Mouse (Mus musculus): ENCODE measurements around the gene Adgrg5.

The Adgrg5 gene

DNA sequence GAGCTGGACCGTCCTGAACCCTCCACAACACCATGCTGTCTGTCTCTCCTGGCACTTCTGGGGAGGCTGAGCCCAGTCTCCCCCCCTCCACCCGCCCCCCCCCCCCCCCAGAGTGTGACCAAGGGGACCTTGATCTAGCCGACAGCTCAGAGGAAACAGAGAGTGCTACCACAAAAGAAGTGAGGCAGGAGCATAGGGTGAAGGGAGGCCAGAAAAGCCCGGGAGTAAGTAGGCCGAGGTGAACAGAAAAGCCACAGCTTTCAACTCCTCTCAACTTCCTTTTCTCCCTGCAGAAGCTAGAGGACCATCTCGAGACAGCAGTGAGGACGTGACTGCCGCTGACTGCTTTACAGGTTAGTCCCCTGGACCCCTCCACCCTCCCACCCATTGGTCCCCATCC, at the start of gene Adgrg5:
TSS of gene Adgrg5 (plus strand) at position 290 of the 400 bp plus-strand sequence.
- no peak for DNase-seq (ENCODE audit: extremely low read depth, insufficient read length, low spot score)

- DNase-seq (ENCODE audit: extremely low read depth, insufficient read length, low spot score), result peak; percentile 52
These were observed 49.1 kb upstream of the Adgrg5 start for GRCm38 (mm10) chr8:94874358-94874757.

DNA sequence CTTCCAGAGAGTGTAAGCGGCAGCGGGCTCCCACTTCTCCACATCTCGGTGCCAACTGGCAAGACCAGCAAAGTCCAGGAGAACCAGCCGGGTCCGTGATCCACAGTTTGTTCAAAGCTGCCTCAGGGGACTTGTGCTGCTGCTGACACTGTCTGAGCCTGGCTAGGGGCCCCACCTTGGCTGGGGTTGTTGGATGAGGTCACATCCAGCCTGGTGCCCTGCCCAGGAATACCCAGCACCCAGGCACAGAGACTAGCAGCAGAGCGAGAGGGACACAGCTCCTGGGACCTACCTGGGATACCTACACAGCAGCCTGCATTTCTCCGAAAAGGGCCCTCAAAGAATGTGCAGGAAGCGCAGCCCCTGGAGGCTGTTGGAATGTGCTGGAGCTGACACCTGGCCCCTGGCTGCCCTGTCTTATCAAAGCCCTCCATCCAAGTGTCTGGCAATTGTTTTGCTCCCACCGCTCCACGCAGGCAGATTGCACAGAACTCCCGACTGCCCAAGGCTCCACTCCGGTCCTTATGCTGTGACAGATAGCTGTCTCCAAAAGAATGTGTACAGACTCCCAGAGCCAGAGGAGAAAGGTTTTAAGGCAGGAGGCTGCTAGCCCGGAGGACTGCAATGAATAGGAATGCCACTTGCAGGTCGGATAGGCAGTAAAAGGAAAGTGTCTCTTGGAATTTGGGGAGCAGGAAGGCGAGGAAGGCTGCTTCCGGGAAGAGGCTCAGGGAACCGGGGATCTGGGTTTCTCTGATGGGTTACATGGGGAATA, 48.2 kb upstream of the Adgrg5 start:
- DNase-seq (ENCODE audit: extremely low read depth, insufficient read length, low spot score), result peak; percentile 59

- no peak for DNase-seq (ENCODE audit: extremely low read depth, insufficient read length, low spot score)
These were observed 47.7 kb upstream of the Adgrg5 start for GRCm38 (mm10) chr8:94875871-94876150.

DNA sequence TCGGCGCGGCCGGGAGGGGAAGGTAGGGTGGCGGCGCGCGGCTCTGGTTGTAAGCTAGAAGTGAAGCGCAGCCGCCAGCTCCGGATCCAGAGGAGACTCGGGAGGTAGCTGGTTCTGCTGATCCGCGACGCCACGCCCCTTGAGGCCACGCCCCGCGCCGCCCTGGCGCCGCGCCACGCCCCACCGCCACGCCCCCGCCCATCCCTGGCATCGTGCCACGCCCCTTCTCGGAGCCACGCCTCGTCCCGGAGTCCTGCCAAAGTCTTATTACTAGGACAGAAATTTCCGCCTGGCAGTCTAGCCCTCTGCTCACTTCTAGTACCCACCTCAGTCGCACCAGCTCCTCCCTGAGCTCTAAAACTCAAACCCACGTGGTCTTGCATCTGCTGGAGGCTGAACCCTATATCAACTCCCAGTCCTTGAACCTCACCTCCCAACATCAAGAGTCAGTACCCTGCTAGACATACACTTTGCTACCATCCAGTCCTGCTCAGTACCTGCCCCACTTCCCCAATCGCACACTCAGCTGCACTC, 47.2 kb upstream of the Adgrg5 start, which contains the start of gene Dok4:
TSS of gene Dok4 (minus strand) at position 134 of the 534 bp plus-strand sequence.
- peak; percentile 92 for DNase-seq (ENCODE audit: extremely low read depth, insufficient read length, low spot score)

GRCm38 (mm10) chr8:94876820-94877219, 46.7 kb upstream of the Adgrg5 start:
- DNase-seq (ENCODE audit: extremely low read depth, insufficient read length, low spot score), result no peak

DNA sequence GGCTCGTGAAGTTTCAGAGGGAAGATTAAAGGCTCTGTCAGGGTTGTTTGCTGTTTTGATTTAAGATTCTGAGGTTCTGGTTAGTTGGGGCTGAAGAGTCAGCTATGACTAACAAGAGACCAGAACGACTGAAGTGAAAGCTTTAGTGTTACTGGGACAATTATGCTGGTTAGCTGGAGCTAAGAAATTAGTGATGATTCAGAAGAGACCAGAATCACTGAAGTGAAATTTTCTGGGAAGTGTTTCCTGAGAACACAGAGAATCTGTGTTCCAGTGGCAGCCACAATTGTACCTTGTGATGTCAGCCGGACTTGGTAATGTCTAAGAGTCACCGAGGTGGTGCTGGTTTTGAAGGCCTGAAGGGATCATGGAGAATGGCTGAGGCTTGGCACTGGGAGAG, 42.8 kb upstream of the Adgrg5 start:
- DNase-seq (ENCODE audit: extremely low read depth, insufficient read length, low spot score), result no peak

- no peak for DNase-seq (ENCODE audit: extremely low read depth, insufficient read length, low spot score)
These were observed 35.0 kb upstream of the Adgrg5 start for GRCm38 (mm10) chr8:94888383-94889036.

DNA sequence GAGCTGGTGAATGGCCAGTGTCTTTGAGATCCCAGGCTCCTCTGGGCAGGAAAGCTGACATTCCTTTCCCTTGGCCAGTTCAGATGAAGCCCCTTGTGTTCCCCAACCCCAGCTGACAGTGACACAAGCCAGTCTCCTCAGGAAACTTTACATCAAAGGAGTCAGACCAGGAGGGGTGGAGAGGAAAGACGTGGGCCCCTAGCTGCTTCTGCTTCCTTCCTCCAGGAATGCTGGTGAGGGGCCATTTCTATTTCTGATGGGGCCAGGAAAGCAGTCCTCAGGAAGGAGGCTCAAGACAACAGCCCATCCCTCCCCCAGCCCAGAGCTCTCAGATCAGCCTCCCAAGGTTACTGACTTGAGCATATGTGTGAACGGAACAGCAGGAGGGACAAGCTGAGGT, 30.6 kb upstream of the Adgrg5 start:
- DNase-seq (ENCODE audit: extremely low read depth, insufficient read length, low spot score), result no peak

GRCm38 (mm10) chr8:94899262-94899661, 24.2 kb upstream of the Adgrg5 start:
- DNase-seq (ENCODE audit: extremely low read depth, insufficient read length, low spot score), result no peak

- DNase-seq (ENCODE audit: extremely low read depth, insufficient read length, low spot score), result no peak
These were observed 22.9 kb upstream of the Adgrg5 start for GRCm38 (mm10) chr8:94900617-94901016.

GRCm38 (mm10) chr8:94901031-94901430, 22.5 kb upstream of the Adgrg5 start:
- DNase-seq (ENCODE audit: extremely low read depth, insufficient read length, low spot score), result no peak

- DNase-seq (ENCODE audit: extremely low read depth, insufficient read length, low spot score), result no peak
These were observed 19.8 kb upstream of the Adgrg5 start for GRCm38 (mm10) chr8:94903709-94904108.

DNA sequence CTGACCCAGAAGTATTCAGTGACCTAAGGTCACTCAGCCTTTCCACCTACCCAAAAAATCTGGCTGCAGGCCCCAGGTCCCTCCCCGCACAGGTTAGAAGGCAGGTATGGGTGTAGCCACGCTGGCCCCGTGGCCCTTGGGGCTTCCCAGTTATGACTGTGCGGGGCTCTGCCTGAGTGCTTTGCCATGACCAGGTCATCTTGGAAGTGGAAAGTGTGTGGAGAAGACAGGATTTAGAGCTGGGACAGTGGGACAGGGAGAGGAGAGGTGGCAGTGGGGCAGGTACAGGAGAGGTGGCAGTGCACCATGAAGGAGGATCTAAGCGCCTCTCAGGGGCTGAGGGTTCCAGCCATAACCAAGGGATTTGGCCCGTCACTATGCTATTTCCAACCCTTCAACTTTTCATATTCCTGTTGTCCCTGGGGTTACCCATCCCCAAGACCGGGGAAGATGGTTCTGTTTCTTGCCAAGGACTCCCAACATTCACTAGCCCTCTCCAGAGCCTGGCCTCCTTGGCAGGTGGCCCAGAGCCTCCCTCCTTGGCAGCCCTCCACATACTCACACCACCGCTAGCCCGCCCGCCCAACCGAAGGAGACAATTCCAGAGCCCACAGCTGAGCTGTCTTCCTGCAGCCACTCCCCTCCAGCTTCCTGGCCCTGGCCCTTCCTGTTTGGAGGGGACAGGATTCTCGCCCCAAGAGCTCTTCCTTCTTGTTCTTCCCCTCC, 18.9 kb upstream of the Adgrg5 start:
- peak; percentile 81 for DNase-seq (ENCODE audit: extremely low read depth, insufficient read length, low spot score)

DNA sequence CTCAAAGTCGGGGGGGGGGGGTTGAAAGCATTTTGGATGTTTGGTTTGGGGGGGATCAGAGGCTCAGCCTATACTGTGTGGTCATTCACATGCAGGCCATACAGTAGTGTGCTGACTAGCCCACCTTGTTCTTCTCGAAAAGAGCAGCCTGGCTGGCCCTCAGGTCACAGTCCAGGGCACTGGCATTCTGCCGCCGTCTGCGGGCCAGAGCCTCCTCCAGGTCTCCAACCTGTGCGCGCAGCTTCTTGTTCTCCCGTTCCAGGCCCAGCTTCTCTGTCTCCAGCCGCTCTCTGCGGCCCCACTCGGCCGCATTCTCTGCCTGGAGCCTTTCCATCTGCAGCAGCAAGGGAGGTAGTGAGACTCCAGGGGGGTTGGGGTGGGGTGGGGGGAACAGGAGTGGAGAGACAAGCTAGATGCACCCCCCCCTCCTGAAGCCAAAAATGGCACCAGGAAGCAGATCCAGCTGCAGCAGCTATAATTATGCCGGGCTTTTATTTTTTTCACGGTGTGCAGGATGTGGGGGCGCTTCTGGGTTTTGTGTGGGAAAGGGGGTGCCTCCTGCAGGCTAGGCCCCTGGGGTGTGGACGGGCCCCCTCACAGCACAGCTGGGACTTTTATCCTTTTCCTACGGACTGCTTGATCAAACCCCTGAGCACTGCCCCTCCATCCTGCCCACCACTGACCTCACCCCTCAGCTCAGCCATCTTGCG, 15.7 kb upstream of the Adgrg5 start:
- DNase-seq (ENCODE audit: extremely low read depth, insufficient read length, low spot score), result no peak

DNA sequence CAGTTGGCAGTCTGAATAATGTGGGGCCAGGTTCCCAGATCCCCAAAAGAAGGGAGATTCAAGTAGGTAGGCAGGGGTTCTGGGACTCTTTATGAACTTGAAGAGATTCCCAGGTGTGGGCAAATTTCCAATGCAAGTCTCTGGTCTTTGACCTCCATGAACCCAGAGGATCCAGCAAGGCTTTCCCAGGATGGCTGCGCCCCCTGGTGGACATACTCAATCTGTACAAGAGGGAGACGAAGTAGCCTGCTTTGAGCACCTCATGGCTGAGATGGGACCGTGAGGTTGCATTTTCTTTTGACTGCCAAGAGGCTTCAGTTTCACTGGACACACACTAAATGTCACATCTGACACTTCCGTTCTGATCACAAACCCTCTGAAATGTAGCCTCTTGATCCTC, 14.6 kb upstream of the Adgrg5 start:
- no peak for DNase-seq (ENCODE audit: extremely low read depth, insufficient read length, low spot score)

DNA sequence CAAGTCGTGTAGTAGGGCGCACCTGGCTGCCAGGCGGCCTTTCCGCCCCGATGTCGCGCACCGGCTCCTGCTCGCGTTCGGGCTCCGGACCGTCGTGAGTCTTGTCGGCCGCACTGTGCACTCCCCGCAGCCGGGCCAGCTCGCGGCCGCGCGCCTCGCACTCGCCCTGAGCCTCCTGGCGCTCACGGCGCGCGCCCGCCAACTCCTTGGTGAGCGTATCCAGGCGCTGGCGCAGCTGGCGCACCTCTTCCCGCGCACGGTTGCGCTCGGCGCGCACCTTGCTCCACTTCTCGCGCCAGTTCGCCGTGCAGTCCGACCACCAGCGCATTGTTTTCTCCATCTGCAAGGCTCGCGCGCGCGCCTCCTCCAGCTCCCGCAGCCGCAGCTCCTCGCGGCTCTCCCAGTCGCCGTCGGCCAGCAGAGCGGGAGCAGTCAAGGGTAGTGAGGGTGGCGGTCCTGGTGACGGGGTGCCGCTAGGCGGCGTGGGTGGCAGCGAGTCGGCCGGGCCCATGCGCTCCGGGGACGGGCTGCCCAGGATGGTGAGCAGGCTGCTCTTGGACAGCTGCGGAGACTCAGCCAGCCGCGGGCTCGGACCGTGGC, 10.3 kb upstream of the Adgrg5 start:
- no peak for DNase-seq (ENCODE audit: extremely low read depth, insufficient read length, low spot score)

DNA sequence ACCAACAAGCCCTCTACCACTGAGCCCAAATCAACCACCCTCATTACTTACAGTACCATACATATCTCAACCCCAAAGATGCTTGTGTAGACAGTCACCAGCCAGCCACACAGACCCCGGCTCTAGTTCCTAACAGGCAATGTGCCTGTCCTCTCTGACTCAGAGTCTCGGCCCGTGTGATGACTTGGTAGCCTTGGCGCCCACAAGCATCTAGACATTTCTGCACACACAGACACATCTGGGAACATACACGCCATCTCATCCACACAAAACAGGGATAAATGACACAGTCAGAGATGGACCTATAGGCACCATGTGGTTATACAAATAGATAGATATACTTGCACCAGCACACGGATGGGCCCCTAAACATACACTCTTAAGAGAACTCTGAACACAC, 9.2 kb upstream of the Adgrg5 start:
- peak; percentile 63 for DNase-seq (ENCODE audit: extremely low read depth, insufficient read length, low spot score)

DNA sequence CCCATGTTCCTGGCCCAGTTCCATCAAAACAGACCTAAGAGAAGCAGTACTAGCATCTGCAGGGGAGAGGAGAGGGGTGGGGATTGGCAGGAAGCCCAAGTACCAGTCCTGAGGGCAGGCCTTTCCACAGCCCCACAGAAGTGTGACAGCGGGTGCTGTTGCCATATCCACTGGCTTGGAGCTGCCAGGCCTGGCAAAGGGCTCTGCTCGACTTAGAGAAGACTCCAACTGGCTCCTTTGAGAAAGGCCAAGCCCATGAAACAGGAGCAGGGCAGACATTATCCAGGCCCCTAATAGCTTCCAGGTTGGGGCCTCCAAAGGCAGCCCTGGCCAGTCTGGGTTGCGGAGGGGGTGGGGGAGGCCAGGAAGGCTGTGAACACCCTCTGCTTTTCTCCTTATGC, 8.8 kb upstream of the Adgrg5 start:
- DNase-seq (ENCODE audit: extremely low read depth, insufficient read length, low spot score), result peak; percentile 73

GRCm38 (mm10) chr8:94916311-94916959, 7.1 kb upstream of the Adgrg5 start:
- DNase-seq (ENCODE audit: extremely low read depth, insufficient read length, low spot score), result peak; percentile 45
